Mouse (Mus musculus) hindbrain, embryonic 15.5 days (tissue): ENCODE results near the gene Tma16. TPM values are rescaled to one million over a fixed set of nuclear protein-coding genes. Genes with fewer than 3 reads are reported as not detected.

Source experiments
- ATAC-seq: fragments of 200-750 bp; cut with Nextera tagmentation; 2 replicates; pipeline ENCODE4 v1.8.0; 2017; ENCODE audit warnings: low read depth, moderate number of reproducible peaks, moderate TSS enrichment; ENCODE audit not compliant: low FRiP score
- H3K27ac ChIP-seq: fragments of 300-500 bp; sonication (generic); replicated peaks from 2 replicates; pipeline ENCODE4 v1.5.1; 2015; ENCODE audit warnings: mild to moderate bottlenecking, inconsistent platforms
- H3K27me3 ChIP-seq: fragments of 300-500 bp; sonication (generic); 2 replicates; pipeline ENCODE4 v1.6.1; 2015; ENCODE audit warnings: control low read depth, inconsistent platforms
- H3K36me3 ChIP-seq: fragments of 300-500 bp; sonication (generic); 2 replicates; pipeline ENCODE4 v1.6.1; 2015; ENCODE audit warnings: control low read depth, inconsistent platforms
- H3K4me1 ChIP-seq: fragments of 300-500 bp; sonication (generic); replicated peaks from 2 replicates; pipeline ENCODE4 v1.6.1; 2015; ENCODE audit warnings: control low read depth, inconsistent platforms
- H3K4me2 ChIP-seq: fragments of 300-500 bp; sonication (generic); 2 replicates; pipeline ENCODE4 v1.6.1; 2015; ENCODE audit warnings: moderate library complexity, mild to moderate bottlenecking, inconsistent platforms
- H3K4me3 ChIP-seq: fragments of 300-500 bp; sonication (generic); 2 replicates; pipeline ENCODE4 v1.5.1; 2015; ENCODE audit warnings: mild to moderate bottlenecking, inconsistent platforms
- H3K9ac ChIP-seq: fragments of 300-500 bp; sonication (generic); 2 replicates; pipeline ENCODE4 v1.6.1; 2015; ENCODE audit warnings: inconsistent platforms
- H3K9me3 ChIP-seq: fragments of 300-500 bp; sonication (generic); 2 replicates; pipeline ENCODE4 v1.6.1; 2016; ENCODE audit warnings: control low read depth, inconsistent platforms
- WGBS: fragments of 180-500 bp; shearing (Covaris S2); methylation state at CpG from one replicate; pipeline ENCODE4 v1.1.7; 2015; 5-methylcytosine and 5-hydroxymethylcytosine counted together
- polyA plus RNA-seq: library from polyadenylated mRNA; unstranded; fragments of >200 nt; fragmentation: Nextera tagmentation; extraction: Ambion mirVana; gene quantifications from 2 replicates; pipeline ENCODE4 v1.2.1, GENCODE M21; 2015

Gene Tma16
- polyA plus RNA-seq, 1 experiment from 2014 or later, result 10.8 TPM

DNA sequence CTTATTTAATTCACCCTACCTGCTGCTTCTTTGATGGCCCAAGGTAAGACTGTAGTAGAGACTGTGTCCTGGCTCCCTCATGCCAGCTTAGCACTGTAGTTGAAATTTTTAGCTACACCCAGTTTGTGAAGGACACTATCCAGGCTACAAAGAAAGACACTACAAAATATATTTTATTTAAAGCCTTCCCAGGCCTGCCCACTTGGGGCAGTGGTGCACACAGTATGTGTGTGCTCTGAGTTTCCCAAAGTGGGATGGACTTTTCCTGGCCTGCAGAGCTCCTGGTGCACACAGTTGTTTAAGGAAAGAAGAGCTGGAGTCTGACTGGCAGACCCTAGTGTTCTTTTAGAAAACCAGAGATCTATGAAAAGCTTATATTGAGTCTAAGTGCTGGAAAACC is 29.3 kb downstream of the Tma16 start:
- H3K9ac ChIP-seq, result no peak overlapping the region
- no peak for ATAC-seq

DNA sequence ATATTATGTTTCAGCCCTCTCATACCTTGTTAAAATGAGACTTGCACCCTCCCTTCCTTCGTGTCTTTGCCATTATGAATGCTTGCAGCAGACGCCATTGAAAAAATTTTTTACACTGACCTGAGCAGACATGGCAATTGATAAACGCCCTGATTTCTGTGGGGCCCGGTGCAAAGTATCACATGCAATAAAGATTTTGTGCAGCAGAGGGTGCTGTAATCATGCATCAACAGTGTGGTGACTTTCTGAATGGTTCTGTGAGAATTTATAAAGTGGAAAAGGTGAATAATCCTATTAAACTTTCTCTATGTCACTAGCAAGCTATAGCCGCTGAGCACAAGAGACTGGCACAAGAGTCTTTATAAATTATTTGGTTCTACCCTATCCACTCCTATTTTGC is 35.6 kb downstream of the Tma16 start:
- no peaks in the 10 kb centered on the region for H3K27me3 ChIP-seq
- WGBS, result 29% methylated on average over 5 of the region's 5 CpGs
- no peaks in the 10 kb centered on the region for H3K4me1 ChIP-seq
- no peak overlapping the region for H3K27ac ChIP-seq
- no peaks in the 10 kb centered on the region for H3K36me3 ChIP-seq
- H3K4me3 ChIP-seq, result no peak overlapping the region
- H3K9ac ChIP-seq, result no peak overlapping the region
- H3K4me2 ChIP-seq, result no peak overlapping the region
- ATAC-seq, result no peak
- no peaks in the 10 kb centered on the region for H3K9me3 ChIP-seq

More for the DNA sequence above, 29.3 kb downstream of the Tma16 start:
- Histone ChIP-seq H3K27ac (no peak overlapping the region), H3K27me3 (no peaks in the 10 kb centered on the region), H3K4me3 (no peak overlapping the region), H3K36me3 (no peaks in the 10 kb centered on the region), H3K4me2 (no peak overlapping the region), H3K4me1 (no peaks in the 10 kb centered on the region), H3K9me3 (no peaks in the 10 kb centered on the region)

DNA sequence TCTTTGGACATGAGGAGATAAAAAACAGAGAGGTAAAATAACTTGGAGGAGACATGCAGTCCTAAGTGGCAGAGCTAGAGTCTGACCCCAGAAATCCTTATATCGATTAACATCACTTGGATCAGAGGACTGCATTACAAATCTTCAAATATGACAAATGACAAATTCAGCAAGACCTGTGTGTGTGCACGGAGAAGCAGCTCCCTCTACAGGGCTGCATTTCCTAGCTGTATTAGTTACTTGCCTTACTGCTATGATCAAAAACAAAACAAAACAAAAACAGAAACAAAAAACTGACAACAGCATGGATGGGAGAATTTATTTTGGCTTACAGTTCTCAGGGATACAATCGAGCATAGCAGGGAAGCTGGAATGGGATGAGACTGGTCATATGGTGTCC is 41.0 kb downstream of the Tma16 start:
- Histone ChIP-seq H3K27ac (no peak overlapping the region), H3K4me3 (no peak overlapping the region), H3K9me3 (no peaks in the 10 kb centered on the region), H3K36me3 (no peaks in the 10 kb centered on the region), H3K4me1 (no peaks in the 10 kb centered on the region), H3K27me3 (no peaks in the 10 kb centered on the region), H3K4me2 (no peak overlapping the region), H3K9ac (no peak overlapping the region)
- no peak for ATAC-seq
- WGBS, result 85% methylated on average over 3 of the region's 3 CpGs

DNA sequence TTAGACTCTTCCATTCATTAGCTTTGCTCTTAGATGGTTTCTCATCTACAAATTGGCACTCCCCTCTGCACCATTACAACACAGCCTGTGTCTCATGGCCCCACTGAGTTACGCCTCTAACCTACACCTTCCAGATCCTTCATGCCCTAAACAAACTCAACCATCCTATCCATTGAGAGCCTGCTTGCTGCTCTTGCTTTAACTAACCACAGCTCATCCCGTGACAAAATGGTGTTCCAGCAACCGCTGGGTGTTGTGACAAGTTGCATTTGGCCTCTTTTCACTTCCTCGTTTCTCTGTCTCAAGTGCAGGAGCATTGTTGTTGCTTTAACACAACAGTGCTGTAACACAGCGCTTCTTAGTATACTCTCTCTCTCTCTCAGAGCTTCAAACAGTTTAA is 42.2 kb downstream of the Tma16 start:
- H3K27me3 ChIP-seq, result no peaks in the 10 kb centered on the region
- H3K9me3 ChIP-seq, result no peaks in the 10 kb centered on the region
- H3K4me1 ChIP-seq, result no peaks in the 10 kb centered on the region
- H3K4me2 ChIP-seq, result no peak overlapping the region
- no peak overlapping the region for H3K27ac ChIP-seq
- H3K36me3 ChIP-seq, result no peaks in the 10 kb centered on the region
- no peak overlapping the region for H3K9ac ChIP-seq
- no peak for ATAC-seq
- no peak overlapping the region for H3K4me3 ChIP-seq
- WGBS, result 88% methylated on average over 5 of the region's 5 CpGs

DNA sequence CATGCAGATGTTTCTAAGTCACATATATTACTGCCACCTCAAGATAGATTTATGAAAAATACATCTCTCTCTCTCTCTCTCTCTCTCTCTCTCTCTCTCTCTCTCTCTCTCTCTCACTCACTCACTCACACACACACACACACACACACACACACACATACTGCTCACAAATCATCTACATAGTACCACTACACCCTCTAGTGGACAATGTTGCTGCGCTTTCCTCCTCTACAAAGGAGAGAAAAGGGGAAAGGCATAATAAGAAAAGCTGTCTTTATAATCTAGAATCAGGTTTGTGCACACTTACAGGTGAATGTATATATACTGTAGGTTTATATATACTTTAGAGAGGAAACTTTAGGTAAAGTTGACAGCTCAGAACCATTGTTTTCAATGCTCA is 43.6 kb downstream of the Tma16 start:
- peak; percentile 60; the same call in 1 of the 2 replicates for ATAC-seq
- no peak overlapping the region for H3K4me3 ChIP-seq

DNA sequence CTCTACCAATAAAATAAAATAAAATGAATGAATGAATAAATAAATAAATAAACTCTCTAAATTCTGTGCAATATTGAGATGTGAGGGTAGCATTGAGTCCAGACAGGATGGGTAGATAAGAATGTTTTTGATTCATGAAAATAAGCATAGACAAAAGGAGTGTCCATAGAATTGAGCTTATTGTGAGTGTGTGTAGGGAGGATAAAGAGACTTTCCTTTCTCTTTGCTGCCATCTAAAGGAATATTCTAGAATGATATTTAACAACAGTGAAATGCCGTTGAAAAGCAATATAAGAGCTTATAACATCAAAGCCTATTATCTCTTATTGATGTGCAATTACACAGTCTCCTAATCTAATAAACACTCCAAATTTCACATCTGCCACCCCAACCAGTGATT is 45.2 kb downstream of the Tma16 start:
- ATAC-seq, result peak; percentile 88
- Histone ChIP-seq H3K27ac (no peak overlapping the region), H3K36me3 (no peaks in the 10 kb centered on the region), H3K4me1 (no peaks in the 10 kb centered on the region), H3K9me3 (no peaks in the 10 kb centered on the region), H3K4me3 (no peak overlapping the region), H3K4me2 (no peak overlapping the region), H3K9ac (no peak overlapping the region), H3K27me3 (no peaks in the 10 kb centered on the region)
- 11% methylated on average over 1 of the region's 1 CpGs for WGBS

More for the DNA sequence above, 43.6 kb downstream of the Tma16 start:
- no peaks in the 10 kb centered on the region for H3K36me3 ChIP-seq
- 29% methylated on average over 1 of the region's 1 CpGs for WGBS
- H3K27me3 ChIP-seq, result no peaks in the 10 kb centered on the region
- H3K27ac ChIP-seq, result no peak overlapping the region
- H3K9me3 ChIP-seq, result no peaks in the 10 kb centered on the region
- no peak overlapping the region for H3K9ac ChIP-seq
- no peaks in the 10 kb centered on the region for H3K4me1 ChIP-seq
- H3K4me2 ChIP-seq, result no peak overlapping the region

DNA sequence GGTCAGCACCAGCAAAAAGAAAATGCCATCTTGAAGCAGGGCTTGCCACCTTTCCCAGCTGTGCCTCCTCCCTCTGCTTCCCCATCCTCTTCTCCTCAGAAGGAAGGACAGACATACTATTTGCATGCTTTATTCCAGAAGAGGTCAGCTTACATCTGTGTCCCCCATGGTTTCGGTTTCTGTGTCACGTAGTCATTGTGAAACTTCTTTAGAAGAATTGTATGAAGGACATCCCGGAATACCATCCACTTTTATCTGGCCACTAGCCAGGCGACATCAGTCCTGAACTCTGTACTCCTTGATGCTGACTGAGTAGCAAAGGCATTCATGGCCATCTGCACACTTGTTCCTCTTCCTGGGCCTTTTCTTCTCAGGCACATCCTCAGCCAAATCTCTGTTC is 47.9 kb downstream of the Tma16 start:
- Histone ChIP-seq H3K27ac (no peak overlapping the region), H3K4me1 (no peaks in the 10 kb centered on the region), H3K4me2 (no peak overlapping the region), H3K9me3 (no peaks in the 10 kb centered on the region), H3K36me3 (no peaks in the 10 kb centered on the region), H3K9ac (no peak overlapping the region), H3K4me3 (no peak overlapping the region), H3K27me3 (no peaks in the 10 kb centered on the region)
- 81% methylated on average over 4 of the region's 4 CpGs for WGBS
- no peak for ATAC-seq

DNA sequence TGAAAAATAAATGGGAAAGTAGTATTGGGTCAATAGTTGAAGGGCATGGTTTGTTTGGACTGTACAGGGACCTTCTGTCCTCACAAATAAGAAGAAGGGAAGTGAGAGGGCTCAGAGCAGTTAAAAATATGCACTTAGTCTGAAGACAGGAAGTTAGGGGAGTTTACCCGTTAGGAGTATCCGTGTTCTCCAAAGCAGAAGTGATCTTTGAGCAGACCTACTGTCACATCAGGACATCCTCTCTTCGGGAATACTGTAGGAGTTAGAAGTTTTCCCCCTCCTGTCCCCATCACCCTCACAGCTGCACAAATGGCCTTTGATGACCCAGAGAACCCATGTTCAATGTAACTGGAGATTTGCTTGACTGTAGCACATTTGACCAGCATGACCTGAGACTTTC is 48.4 kb downstream of the Tma16 start:
- 80% methylated on average over 3 of the region's 3 CpGs for WGBS
- no peak overlapping the region for H3K4me2 ChIP-seq
- H3K9ac ChIP-seq, result no peak overlapping the region
- no peaks in the 10 kb centered on the region for H3K36me3 ChIP-seq
- no peak for ATAC-seq
- H3K27me3 ChIP-seq, result no peaks in the 10 kb centered on the region
- no peak overlapping the region for H3K27ac ChIP-seq
- H3K4me3 ChIP-seq, result no peak overlapping the region
- H3K4me1 ChIP-seq, result no peaks in the 10 kb centered on the region
- H3K9me3 ChIP-seq, result no peaks in the 10 kb centered on the region

DNA sequence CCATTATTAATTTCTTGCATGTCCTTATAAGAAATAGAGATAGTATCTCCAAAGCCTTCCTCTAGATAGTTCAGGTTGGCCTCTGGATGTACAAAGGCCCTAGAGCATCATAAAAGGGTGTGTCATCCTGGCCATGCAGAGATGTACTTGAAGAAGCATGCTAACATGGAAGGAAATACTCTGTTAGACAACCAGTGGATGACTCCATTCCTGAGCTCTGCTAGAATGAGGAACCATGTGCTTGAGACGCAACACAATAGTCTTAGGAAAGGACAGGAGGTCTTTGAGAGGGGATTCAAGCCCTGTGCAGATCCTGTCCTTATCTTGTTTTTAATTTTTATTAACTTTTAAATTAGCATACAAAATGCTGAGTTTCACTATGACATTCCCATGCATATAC is 49.5 kb downstream of the Tma16 start:
- Histone ChIP-seq H3K36me3 (no peaks in the 10 kb centered on the region), H3K4me2 (no peak overlapping the region), H3K9me3 (no peaks in the 10 kb centered on the region), H3K27ac (no peak overlapping the region), H3K9ac (no peak overlapping the region), H3K4me1 (no peaks in the 10 kb centered on the region), H3K27me3 (no peaks in the 10 kb centered on the region), H3K4me3 (no peak overlapping the region)
- ATAC-seq, result no peak
- WGBS, result 95% methylated on average over 1 of the region's 1 CpGs

DNA sequence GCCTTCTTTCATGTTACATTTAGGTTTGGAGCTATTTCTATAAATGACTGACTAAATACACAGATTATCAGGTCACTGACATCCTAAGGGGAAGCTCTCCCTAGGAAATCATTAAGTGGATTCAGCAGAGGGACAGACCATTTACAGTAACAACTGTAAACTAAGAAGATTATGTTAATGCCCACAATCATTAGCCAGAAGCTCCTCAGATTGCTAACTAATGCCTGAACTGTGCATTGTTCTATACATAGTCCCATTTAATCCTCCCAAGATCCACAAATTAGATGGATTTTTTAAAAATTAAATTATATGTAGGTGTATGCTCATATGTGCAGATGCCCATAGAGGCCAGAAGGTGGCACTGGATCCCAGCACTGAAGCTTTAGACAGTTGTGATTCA is 52.8 kb downstream of the Tma16 start:
- H3K4me2 ChIP-seq, result no peak overlapping the region
- no peak overlapping the region for H3K27ac ChIP-seq
- no peaks in the 10 kb centered on the region for H3K4me1 ChIP-seq
- no peak for ATAC-seq
- H3K9ac ChIP-seq, result no peak overlapping the region
- no peaks in the 10 kb centered on the region for H3K27me3 ChIP-seq
- H3K36me3 ChIP-seq, result no peaks in the 10 kb centered on the region
- no peaks in the 10 kb centered on the region for H3K9me3 ChIP-seq
- H3K4me3 ChIP-seq, result no peak overlapping the region

DNA sequence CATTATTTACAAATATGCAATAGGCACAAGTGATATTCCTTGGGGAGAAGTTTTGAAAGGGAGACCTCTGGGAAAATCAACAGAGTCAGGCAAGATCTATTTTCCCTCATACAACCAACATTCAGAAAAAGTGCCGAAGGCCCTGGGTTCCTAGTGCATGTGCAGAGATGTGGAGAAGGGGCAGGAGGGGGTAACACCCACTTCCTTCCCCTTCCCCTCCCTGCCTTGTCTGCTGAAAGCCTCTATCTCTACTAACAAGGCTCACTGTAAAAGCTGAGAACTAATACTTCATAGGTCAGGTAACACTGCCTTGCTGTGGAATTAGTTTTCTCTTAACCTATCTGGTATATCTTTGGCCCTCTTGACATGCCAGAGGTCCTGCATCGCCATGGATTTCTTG is 55.7 kb downstream of the Tma16 start:
- Histone ChIP-seq H3K27me3 (no peaks in the 10 kb centered on the region), H3K4me1 (no peaks in the 10 kb centered on the region), H3K27ac (no peak overlapping the region), H3K36me3 (no peaks in the 10 kb centered on the region), H3K4me3 (no peak overlapping the region), H3K9me3 (no peaks in the 10 kb centered on the region), H3K9ac (no peak overlapping the region), H3K4me2 (no peak overlapping the region)
- no peak for ATAC-seq
- 79% methylated on average over 2 of the region's 2 CpGs for WGBS
